ENCODE assay signal across 8 mouse cellular contexts in the genomic region with DNA sequence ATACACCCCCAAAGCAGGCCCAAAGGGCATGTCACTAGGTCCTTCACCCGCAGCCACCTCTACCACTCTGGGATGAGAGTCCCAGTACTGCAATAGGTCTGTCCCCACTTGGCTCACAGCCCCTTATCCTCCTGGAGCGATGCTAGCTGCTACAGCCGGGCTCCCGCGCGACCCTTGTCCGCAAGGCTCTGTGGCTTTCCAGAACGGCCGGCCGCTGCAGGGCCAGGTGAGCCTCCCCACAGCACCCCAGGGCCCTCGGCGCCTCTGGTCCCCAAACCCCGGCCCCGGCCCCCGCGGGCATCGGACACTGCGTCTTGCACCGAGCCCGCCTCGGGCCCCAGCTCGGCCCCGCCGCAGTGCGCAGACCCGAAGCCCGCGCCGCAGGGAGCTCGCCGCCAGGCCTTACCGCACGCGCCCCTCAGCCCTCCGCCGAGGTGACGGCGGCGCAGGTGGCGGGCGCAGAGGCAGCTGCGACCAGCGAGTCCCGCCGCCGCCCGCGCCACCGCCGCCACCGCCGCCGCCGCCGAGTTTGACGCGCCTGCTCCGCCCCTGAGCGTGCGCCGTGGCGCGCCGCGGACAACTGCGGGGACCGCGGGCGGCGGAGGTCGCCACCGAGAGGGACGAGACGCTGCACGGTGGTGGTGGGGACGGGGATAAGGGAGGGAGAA. TPM values are rescaled to one million over a fixed set of nuclear protein-coding genes. Genes with fewer than 3 reads are reported as not detected.
DNase-seq lines count a peak whose midpoint lies in the region; ATAC-seq lines count a peak whose summit lies in the region.

A gene (minus strand): TSS at position 550 of the 668 bp plus-strand sequence.

- peak; percentile 44 for DNase-seq in gastrocnemius, postnatal 10 days
- no peak for DNase-seq in gastrocnemius, adult 18-20 months (ENCODE audit: low spot score)
- peak; percentile 72 for DNase-seq in adrenal gland, postnatal 25 days
- DNase-seq in heart, postnatal 4 days: peak; percentile 28
- DNase-seq in left cerebral cortex, postnatal 14 days (ENCODE audit: low spot score in 2 of 2): peak; percentile 33 to 62
- DNase-seq in thymus, postnatal 36 days: peak; percentile 1 to 4

- peak within 1 kb of the TSS; percentile 67 for H3K4me3 ChIP-seq in embryonic facial prominence, embryonic 13.5 days
- H3K4me3 ChIP-seq in midbrain, embryonic 16.5 days (ENCODE audit: low read depth, low read length): peak within 1 kb of the TSS; percentile 60

- peak within 1 kb of the TSS; percentile 85 for H3K9ac ChIP-seq in embryonic facial prominence, embryonic 13.5 days
- peak within 1 kb of the TSS; percentile 89 for H3K9ac ChIP-seq in midbrain, embryonic 16.5 days (ENCODE audit: low read depth, low read length)

- under 1% methylated on average over 61 of the region's 76 CpGs for WGBS in embryonic facial prominence, embryonic 13.5 days
- WGBS in midbrain, embryonic 16.5 days: under 1% methylated on average over 71 of the region's 76 CpGs

- peaks cover 5% of the 10 kb centered on the region; the same call in 1 of the 2 replicates for H3K4me1 ChIP-seq in embryonic facial prominence, embryonic 13.5 days
- peaks cover 15% of the 10 kb centered on the region for H3K4me1 ChIP-seq in midbrain, embryonic 16.5 days (ENCODE audit: control insufficient read depth, insufficient read depth, low read length)

- no peaks in the 10 kb centered on the region for H3K36me3 ChIP-seq in embryonic facial prominence, embryonic 13.5 days
- H3K36me3 ChIP-seq in midbrain, embryonic 16.5 days (ENCODE audit: control insufficient read depth, insufficient read depth, low read length): peaks cover 3% of the 10 kb centered on the region; the same call in 1 of the 2 replicates

- no peak within 1 kb of the TSS for H3K27ac ChIP-seq in embryonic facial prominence, embryonic 13.5 days
- H3K27ac ChIP-seq in midbrain, embryonic 16.5 days (ENCODE audit: low read length): peak within 1 kb of the TSS; percentile 70

- peak within 1 kb of the TSS; percentile 95 for H3K4me2 ChIP-seq in embryonic facial prominence, embryonic 13.5 days
- peak within 1 kb of the TSS; percentile 73 for H3K4me2 ChIP-seq in midbrain, embryonic 16.5 days (ENCODE audit: low read length)

- no peaks in the 10 kb centered on the region for H3K9me3 ChIP-seq in embryonic facial prominence, embryonic 13.5 days
- H3K9me3 ChIP-seq in midbrain, embryonic 16.5 days (replicated peaks; ENCODE audit: control insufficient read depth, low read length, poor library complexity, severe bottlenecking): no peaks in the 10 kb centered on the region

- ATAC-seq in embryonic facial prominence, embryonic 13.5 days (ENCODE audit: insufficient number of reproducible peaks, insufficient read depth, low FRiP score, low TSS enrichment, low read depth): peak; percentile 74
- peak; percentile 96 for ATAC-seq in midbrain, embryonic 16.5 days

- intact Hi-C loops in left cerebral cortex, postnatal 14 days (cut with DNase I): no loop called here

- peaks cover 5% of the 10 kb centered on the region; the same call in 1 of the 2 replicates for H3K27me3 ChIP-seq in embryonic facial prominence, embryonic 13.5 days
- H3K27me3 ChIP-seq in midbrain, embryonic 16.5 days (ENCODE audit: control insufficient read depth, insufficient read depth, low read depth, low read length): no peaks in the 10 kb centered on the region

RNA-seq across cellular contexts. Expression of the gene that starts here (rescaled TPM):
- total RNA-seq in gastrocnemius, postnatal 10 days (2021): 1 to 10 TPM in 1 of 2 experiments, under 1 TPM in 1; 0.45 to 1.4 TPM
- total RNA-seq in gastrocnemius, adult 18-20 months (2021): under 1 TPM; 0.16 to 0.24 TPM
- 8.4 and 8.9 TPM in 2 replicates for total RNA-seq in adrenal gland, postnatal 25 days (2021)
- polyA plus RNA-seq in embryonic facial prominence, embryonic 13.5 days (2015; fragmentation: Nextera tagmentation; extraction: Ambion mirVana): 10.6 and 10.9 TPM in 2 replicates
- 1 to 10 TPM in 1 of 2 experiments, under 1 TPM in 1; 0.62 to 1.5 TPM for total RNA-seq in heart, postnatal 4 days (2021)
- 100 to 1,000 TPM; 181 TPM for total RNA-seq in left cerebral cortex, postnatal 14 days (2021)
- polyA plus RNA-seq in midbrain, embryonic 16.5 days (2015; fragmentation: Nextera tagmentation; extraction: Ambion mirVana): 35.1 and 47.9 TPM in 2 replicates

Comparison
In these comparisons a context has a peak if more than half of its experiments do, and no peak if none do; other contexts are left out.
1. RNA of the gene that starts here (total RNA-seq): 181 TPM in left cerebral cortex, postnatal 14 days; 8.4 to 8.9 TPM in adrenal gland, postnatal 25 days, 0.62 to 1.5 TPM in heart, postnatal 4 days, 0.45 to 1.4 TPM in gastrocnemius, postnatal 10 days and 0.16 to 0.24 TPM in gastrocnemius, adult 18-20 months; every median in the first group is over 10 times any median in the second.